Mouse (Mus musculus) heart, adult 2 months (tissue): Measurements from ENCODE around the gene Wdsub1.

Experiments used
- CTCF ChIP-seq: fragments of 200-600 bp; IDR thresholded peaks from 2 replicates; pipeline ENCODE4 v1.8.1; 2022; ENCODE audit warnings: antibody characterized with exemption, mild to moderate bottlenecking, moderate library complexity
- EP300 ChIP-seq: fragments of 200-500 bp; IDR thresholded peaks from 2 replicates; pipeline ENCODE4 v1.6.1; 2011; ENCODE audit warnings: low read depth, low read length, control low read depth; ENCODE audit not compliant: insufficient read depth
- POLR2A ChIP-seq: fragments of 200-500 bp; IDR thresholded peaks from 2 replicates; pipeline ENCODE4 v1.6.1; 2011; ENCODE audit warnings: mild to moderate bottlenecking, low read depth, low read length, control low read depth; ENCODE audit not compliant: insufficient read depth

- TF ChIP-seq POLR2A (no peak), CTCF (no peak), EP300 (no peak)
Measured at GRCm38 (mm10) chr2:59904007-59904406, 21.6 kb upstream of the Wdsub1 start.
